Mouse (Mus musculus): Measurements from ENCODE around the gene Prr13.

Prr13 gene

GRCm38 (mm10) chr15:102461430-102462075 lies 2.7 kb downstream of the Prr13 start:
- no peak for DNase-seq

- DNase-seq: no peak
Observed at GRCm38 (mm10) chr15:102463666-102464065, 4.8 kb downstream of the Prr13 start.

GRCm38 (mm10) chr15:102468675-102469370 lies 10.0 kb downstream of the Prr13 start:
- no peak for DNase-seq

DNA sequence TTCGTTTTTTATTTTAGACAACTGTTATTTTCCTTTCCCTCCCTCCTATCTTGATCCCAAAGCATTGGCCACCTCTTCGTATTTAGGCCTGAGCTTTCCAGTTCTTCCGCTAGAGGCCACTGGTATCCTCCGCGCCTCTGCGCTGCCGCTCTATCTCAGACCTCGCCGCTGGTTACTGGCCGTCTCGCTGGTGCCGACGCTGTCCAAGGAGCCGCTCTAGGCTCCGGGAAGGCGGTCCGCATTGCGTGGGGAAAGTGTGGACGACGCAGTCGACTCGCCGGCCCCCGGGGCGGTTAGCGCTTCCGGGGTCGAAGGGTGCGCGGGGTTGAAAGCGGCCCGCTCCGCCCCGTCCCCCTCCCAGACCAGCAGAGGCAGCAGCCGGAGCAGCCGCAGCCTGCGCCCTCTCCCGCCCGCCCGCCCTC lies 11.4 kb downstream of the Prr13 start, which contains the start of gene Pcbp2:
Pcbp2 (plus strand) TSS at position 357 of the 422 bp plus-strand sequence.
- DNase-seq: peak; percentile 91

- DNase-seq: peak; percentile 89
Observed at GRCm38 (mm10) chr15:102470605-102471294, 11.9 kb downstream of the Prr13 start.

- DNase-seq: no peak
Observed at GRCm38 (mm10) chr15:102471295-102471645, 12.4 kb downstream of the Prr13 start.

DNA sequence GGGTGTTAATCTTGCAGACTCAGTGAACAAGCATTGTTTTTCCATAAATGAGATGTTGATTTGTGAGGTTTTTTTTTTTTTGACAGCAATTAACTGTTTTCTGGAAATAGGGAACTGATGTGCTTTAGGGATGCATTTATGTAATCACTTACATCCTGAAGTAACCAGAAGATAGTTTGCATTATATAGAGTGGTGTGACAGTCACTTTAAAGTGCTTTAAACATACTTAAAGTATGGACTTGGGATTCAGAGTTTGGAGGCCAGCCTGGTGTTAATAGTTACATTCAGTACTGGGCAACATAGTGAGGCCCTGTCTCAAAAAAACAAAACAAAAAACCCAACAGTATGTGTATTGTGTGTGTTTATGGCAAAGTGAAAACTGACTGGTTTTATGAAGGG lies 12.9 kb downstream of the Prr13 start:
- no peak for DNase-seq

- DNase-seq: no peak
Observed at GRCm38 (mm10) chr15:102473246-102473645, 14.4 kb downstream of the Prr13 start.

GRCm38 (mm10) chr15:102474520-102474919 lies 15.7 kb downstream of the Prr13 start:
- no peak for DNase-seq

DNA sequence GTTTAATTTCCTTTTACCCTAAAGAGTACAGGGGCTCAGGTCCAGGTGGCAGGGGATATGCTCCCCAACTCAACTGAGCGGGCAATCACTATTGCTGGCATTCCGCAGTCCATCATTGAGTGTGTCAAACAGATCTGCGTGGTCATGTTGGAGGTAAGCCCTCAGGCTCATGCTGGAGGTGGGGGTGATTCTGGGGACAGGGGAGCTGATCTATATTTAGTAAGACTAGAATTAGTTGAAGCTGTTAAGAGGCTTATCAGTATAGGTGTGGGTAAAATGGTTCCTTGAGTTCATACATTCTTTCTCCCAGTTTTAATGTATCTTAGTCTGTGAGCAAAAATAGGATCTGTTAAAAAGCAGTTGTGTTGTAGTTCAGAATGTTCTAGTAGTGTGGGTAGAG lies 24.3 kb downstream of the Prr13 start:
- no peak for DNase-seq

DNA sequence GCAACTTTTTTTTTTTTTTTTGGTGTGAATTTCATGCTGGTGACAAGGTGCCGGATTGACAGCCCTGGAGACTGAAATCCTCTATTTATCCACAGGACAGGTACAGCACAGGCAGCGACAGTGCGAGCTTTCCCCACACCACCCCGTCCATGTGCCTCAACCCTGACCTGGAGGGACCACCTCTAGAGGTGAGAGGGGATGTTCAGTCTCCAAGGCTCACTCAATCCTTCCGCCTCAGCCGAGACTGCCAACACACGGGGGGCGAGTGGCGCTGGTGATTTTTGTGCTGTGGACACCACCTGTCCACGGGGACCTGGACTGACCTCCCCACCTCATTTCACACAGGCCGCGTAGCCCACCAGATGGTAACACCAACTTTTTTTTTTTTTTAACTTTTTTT lies 27.0 kb downstream of the Prr13 start:
- DNase-seq: no peak

DNA sequence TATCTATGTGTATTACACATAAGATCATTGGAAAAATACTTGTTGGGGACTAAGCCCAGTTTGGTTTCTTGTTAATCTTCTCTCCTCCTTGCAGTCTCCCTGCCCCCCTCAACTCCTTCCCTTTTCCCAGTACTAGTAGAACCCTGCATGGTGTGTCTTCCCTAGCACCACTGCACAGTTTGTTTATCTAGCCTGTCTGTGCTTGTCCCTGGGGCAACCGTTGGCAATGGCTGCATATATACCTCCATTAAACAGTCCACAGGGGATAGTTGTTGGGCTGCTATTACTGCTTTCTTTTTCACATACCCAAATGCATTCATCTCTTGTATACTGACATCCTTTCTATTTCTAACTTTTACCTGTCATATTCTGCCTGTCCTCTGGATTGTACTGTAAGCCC lies 28.8 kb downstream of the Prr13 start:
- no peak for DNase-seq

GRCm38 (mm10) chr15:102498322-102498721 lies 39.5 kb downstream of the Prr13 start:
- DNase-seq: no peak

DNA sequence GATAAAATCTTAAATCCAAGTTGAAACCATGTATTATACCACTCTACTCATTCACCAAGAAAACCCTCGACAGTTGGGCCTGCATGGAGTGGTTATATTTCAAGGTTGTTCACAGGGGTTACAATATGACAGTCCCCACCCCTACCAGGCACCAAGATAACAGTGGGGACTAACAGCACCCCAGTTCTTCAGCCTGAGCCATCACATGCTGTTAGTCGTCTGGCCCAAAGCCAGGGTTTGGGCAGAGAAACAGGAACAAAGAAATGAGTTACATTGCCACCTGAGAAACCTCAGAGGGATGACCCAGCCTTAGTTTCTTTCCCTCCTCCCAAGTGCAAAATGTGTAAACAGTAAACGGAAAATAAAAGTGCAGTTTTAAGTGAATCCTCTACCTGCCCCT lies 40.5 kb downstream of the Prr13 start:
- DNase-seq: no peak

GRCm38 (mm10) chr15:102499851-102500250 lies 41.0 kb downstream of the Prr13 start:
- no peak for DNase-seq

DNA sequence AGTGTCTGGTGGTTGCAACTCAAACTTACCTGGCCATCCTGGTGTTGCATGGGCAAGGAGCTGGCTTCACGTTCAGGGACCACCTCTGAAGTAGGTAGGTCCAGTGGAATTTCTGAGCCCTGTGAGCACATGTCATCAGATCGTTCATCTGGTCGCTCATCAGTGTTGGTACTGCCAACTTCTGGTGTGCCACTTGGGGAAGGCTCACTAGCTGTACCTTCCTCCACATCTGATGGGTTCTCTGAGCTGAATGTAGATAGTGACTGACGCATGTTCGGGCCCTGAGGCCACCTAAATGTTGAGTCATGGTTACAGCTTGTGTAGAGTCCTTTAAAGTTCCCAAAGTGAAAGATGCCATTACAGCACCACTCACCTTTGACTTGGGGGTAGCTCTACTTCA lies 41.7 kb downstream of the Prr13 start:
- DNase-seq: no peak

DNA sequence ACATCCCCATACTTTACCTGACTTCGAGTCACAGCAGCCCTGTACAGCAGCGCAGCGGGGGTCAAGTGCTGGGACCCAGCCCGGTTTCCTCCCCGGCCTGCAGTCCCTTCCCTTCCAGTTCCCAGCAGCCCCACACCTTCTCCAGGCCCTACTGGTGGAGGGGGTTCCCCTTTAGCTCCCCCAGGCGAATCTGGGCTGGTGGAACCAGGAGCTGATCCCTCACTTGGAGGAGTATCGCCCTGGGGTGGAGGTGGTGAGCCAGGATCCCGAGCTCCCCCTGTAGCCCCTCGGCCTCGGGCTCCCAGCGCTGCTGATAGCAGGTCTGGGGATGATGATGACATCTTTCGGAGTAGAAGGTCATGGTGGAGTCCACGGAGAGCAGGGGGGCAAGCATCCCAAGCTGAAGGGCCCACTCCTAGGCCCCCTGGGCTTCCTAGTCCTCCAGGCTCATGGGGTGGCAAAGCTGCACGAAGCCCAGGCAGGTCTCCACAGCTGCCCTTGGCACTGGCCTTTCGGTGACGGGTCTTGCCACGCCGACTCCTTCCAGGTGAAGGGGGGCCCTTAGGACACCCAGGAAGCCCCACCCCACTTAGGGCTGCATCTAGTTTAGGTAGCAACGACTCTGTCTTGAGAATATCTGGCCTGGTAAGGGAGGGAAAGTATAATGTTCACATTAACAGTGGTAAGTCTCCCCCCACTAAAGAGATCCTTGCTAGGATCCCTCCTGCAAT lies 42.4 kb downstream of the Prr13 start:
- DNase-seq: no peak

- no peak for DNase-seq
Observed at GRCm38 (mm10) chr15:102502254-102502840, 43.5 kb downstream of the Prr13 start.

DNA sequence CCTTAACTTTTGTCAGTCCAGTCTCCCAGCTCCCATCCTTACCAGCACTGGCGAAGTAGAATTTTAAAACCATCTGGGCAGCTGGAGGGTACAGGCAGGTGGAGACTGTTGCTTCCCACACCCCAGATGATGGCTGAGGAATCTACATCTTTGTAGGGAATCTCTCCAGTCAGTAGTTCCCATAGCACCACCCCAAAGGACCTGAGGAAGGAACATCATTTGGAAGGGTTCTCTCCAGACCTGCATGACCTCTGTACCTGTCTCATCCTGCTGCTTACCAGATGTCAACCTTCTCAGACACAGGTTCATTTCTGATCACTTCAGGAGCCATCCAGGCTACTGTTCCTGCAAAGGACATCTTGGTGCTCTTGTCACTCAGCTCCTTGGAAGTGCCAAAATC lies 44.6 kb downstream of the Prr13 start, which contains the start of gene Gm10337:
Gm10337 (plus strand) TSS at position 276 of the 400 bp plus-strand sequence.
- no peak for DNase-seq

DNA sequence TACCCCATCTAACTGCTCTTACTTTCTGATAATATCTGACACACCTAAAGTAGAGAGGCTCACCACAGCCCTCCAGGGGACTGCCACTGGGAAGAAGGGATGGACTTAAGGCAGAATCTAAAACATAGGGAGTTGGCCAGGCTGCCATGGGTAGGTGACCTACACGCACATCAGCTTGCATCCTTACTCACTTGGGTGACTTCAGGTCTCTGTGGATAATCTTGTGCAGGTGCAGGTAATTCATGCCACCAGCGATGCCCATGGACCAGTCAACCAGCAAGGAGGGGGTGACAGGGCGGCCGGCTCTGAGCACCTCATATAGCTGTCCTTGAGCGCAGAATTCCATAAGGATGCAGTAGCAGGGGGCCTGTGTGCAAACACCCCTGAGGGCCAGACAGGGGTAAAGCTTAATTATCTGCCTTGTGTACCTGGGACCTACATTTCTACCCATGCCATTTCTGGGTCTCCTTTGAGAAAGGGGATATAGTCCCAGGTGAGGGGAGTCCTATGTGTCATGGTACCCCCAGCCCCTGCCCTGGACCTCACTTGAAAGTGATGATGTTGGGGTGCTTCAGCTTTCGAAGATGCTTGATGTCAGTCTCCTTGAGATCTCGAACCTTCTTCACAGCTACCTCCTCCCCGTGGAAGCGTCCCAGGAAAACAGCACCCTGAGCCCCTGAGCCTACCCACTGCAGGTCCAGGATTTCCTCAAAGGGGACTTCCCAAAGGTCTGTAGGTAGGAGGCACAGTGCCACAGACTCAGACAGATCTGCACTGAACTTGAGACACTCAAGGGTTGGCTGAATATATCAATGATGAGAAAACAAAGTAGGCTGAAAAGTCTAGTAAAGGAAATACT lies 45.3 kb downstream of the Prr13 start:
- DNase-seq: no peak

DNA sequence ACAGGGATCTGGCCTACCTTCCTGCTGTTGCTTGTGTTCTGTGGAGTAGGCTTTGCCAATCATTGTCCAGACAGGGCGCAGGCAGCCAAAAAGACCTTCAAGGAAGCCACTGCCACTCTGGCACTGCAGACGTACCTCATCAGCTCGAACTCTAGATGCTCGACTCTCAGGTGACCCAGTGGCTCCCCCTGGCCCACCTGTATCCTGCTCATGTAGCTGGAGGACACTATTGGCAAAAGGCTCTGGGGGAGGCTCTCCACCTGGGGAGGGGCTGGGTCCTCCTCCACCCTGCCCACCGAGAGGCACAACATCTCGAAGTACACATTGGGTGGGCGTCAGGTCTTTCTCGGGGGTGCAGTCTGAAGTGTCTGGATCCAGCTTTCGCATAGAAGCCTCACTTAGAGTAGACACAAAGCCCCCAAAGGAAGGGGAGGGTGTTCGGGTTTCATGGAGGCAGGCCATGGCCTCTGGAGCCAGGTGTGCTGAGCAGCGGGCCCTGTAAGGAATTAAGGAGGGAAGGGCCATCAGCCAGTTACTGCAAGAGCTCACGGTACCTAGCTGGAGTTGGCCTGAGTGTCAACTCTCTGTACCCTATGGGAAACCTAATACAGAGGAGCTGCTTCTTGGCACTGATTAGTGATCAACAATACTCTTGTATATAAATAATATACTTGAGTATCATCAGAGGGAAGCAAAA lies 46.4 kb downstream of the Prr13 start:
- no peak for DNase-seq
